In genomic region chr4:123000130-123000529, GRCm38 (mm10) we compare ENCODE assay signal across 14 mouse cellular contexts. TPM values are rescaled to one million over a fixed set of nuclear protein-coding genes. Genes with fewer than 3 reads are reported as not detected.
DNase-seq lines count a peak whose midpoint lies in the region; ATAC-seq and TF ChIP-seq lines count a peak whose summit lies in the region.
"Had no signal": no experiment of that assay in that cellular context is flagged by ENCODE, and none has a peak within 500 bp of the region (broad histone marks: within the 10 kb centered on the region; RNA-seq: fewer than 3 reads in every experiment).

No protein-coding gene starts in this region.

- peaks cover 78% of the 10 kb centered on the region for H3K4me1 ChIP-seq in E14TG2a.4 (replicated peaks; ENCODE audit: low read depth, low read length)
- peaks cover 59% of the 10 kb centered on the region for H3K4me1 ChIP-seq in forebrain, embryonic 12.5 days
- peaks cover 55% of the 10 kb centered on the region for H3K4me1 ChIP-seq in hindbrain, embryonic 15.5 days (replicated peaks)
- H3K4me1 ChIP-seq in midbrain, embryonic 15.5 days = peaks cover 48% of the 10 kb centered on the region

- H3K36me3 ChIP-seq in E14TG2a.4 (ENCODE audit: insufficient read depth, low read length) = 0 out of 2 replicates have a peak, but pooled peaks cover 3% of the 10 kb centered on the region
- H3K36me3 ChIP-seq in forebrain, embryonic 12.5 days (replicated peaks) = peaks cover 27% of the 10 kb centered on the region
- H3K36me3 ChIP-seq in hindbrain, embryonic 15.5 days = peaks cover 14% of the 10 kb centered on the region; the same call in 1 of the 2 replicates
- peaks cover 8% of the 10 kb centered on the region for H3K36me3 ChIP-seq in midbrain, embryonic 15.5 days (replicated peaks)

- peak overlapping the region; percentile 55; the same call in 1 of the 2 replicates for H3K9ac ChIP-seq in forebrain, embryonic 12.5 days
- 0 out of 2 replicates have a peak overlapping the region, but pooled peaks have one; percentile 50 for H3K9ac ChIP-seq in hindbrain, embryonic 15.5 days
- peak overlapping the region; percentile 47; the same call in 1 of the 2 replicates for H3K9ac ChIP-seq in midbrain, embryonic 15.5 days

- H3K9me3 ChIP-seq in E14TG2a.4 (ENCODE audit: low read length) = no peaks in the 10 kb centered on the region
- H3K9me3 ChIP-seq in forebrain, embryonic 12.5 days = no peaks in the 10 kb centered on the region
- H3K9me3 ChIP-seq in hindbrain, embryonic 15.5 days = no peaks in the 10 kb centered on the region
- H3K9me3 ChIP-seq in midbrain, embryonic 15.5 days = no peaks in the 10 kb centered on the region

- H3K27me3 ChIP-seq in E14TG2a.4 (ENCODE audit: insufficient read depth, low read length) = peaks cover 44% of the 10 kb centered on the region
- H3K27me3 ChIP-seq in forebrain, embryonic 12.5 days = no peaks in the 10 kb centered on the region
- no peaks in the 10 kb centered on the region for H3K27me3 ChIP-seq in hindbrain, embryonic 15.5 days
- no peaks in the 10 kb centered on the region for H3K27me3 ChIP-seq in midbrain, embryonic 15.5 days (replicated peaks)

- 35% methylated on average over 14 of the region's 14 CpGs for WGBS in forebrain, embryonic 12.5 days
- WGBS in hindbrain, embryonic 15.5 days = 21% methylated on average over 14 of the region's 14 CpGs
- WGBS in midbrain, embryonic 15.5 days = 24% methylated on average over 14 of the region's 14 CpGs

- H3K4me2 ChIP-seq in forebrain, embryonic 12.5 days = peak overlapping the region; percentile 86
- peak overlapping the region; percentile 91 for H3K4me2 ChIP-seq in hindbrain, embryonic 15.5 days
- peak overlapping the region; percentile 72 for H3K4me2 ChIP-seq in midbrain, embryonic 15.5 days
- H3K4me2 ChIP-seq: liver, embryonic 11.5 days had no signal

- TF ChIP-seq CTCF in E14TG2a.4 (conservative IDR thresholded peaks at IDR 0.05; ENCODE audit: low read length) = no peak

- no peak for ATAC-seq in forebrain, embryonic 12.5 days (ENCODE audit: low FRiP score)
- ATAC-seq in hindbrain, embryonic 15.5 days (ENCODE audit: low FRiP score, low read depth) = no peak
- ATAC-seq in midbrain, embryonic 15.5 days (replicated peaks) = no peak
- ATAC-seq in megakaryocyte-erythroid progenitor cell, adult 5-6 weeks (replicated peaks; ENCODE audit: low FRiP score, low TSS enrichment, poor library complexity, severe bottlenecking) = no peak

- DNase-seq in frontal cortex, postnatal 36 days (ENCODE audit: low spot score in 2 of 2) = no peak
- no peak for DNase-seq in adrenal gland, postnatal 14 days
- no peak for DNase-seq in right cerebral cortex, postnatal 4 days
- DNase-seq: cerebellum, adult 11-12 months; heart, postnatal 36 days; kidney, adult 18-20 months had no signal

- peak overlapping the region; percentile 91 for H3K27ac ChIP-seq in forebrain, embryonic 12.5 days
- peak overlapping the region; percentile 87 for H3K27ac ChIP-seq in hindbrain, embryonic 15.5 days (replicated peaks)
- H3K27ac ChIP-seq in midbrain, embryonic 15.5 days = peak overlapping the region; percentile 96
- H3K27ac ChIP-seq: left cerebral cortex, adult 2 months had no signal

- peak overlapping the region; percentile 62 for H3K4me3 ChIP-seq in E14TG2a.4 (replicated peaks; ENCODE audit: low read length)
- peak overlapping the region; percentile 88 for H3K4me3 ChIP-seq in forebrain, embryonic 12.5 days (replicated peaks)
- H3K4me3 ChIP-seq in hindbrain, embryonic 15.5 days = peak overlapping the region; percentile 86; the same call in 1 of the 2 replicates
- H3K4me3 ChIP-seq in midbrain, embryonic 15.5 days = peak overlapping the region; percentile 88
- H3K4me3 ChIP-seq: left cerebral cortex, adult 2 months had no signal

RNA-seq across cellular contexts. Expression of gene Mycl, which starts 4.7 kb away (rescaled TPM):
- 84.0 and 84.3 TPM in 2 replicates for polyA plus RNA-seq in forebrain, embryonic 12.5 days (2016; fragmentation: Nextera tagmentation; extraction: Ambion mirVana)
- polyA plus RNA-seq in hindbrain, embryonic 15.5 days (2015; fragmentation: Nextera tagmentation; extraction: Ambion mirVana) = 63.0 and 66.3 TPM in 2 replicates
- polyA plus RNA-seq in midbrain, embryonic 15.5 days (2015; fragmentation: Nextera tagmentation; extraction: Ambion mirVana) = 83.1 and 86.7 TPM in 2 replicates
- 2.3 and 3.5 TPM in 2 replicates for total RNA-seq in adrenal gland, postnatal 14 days (2021)
- not detected in 2 replicates for total RNA-seq in megakaryocyte-erythroid progenitor cell, adult 5-6 weeks (2014; fragmentation: Nextera tagmentation)
- total RNA-seq in megakaryocyte-erythroid progenitor cell, adult 5-6 weeks (2017) = 0.50 and 5.4 TPM in 2 replicates

RNA-seq across cellular contexts. Expression of gene Trit1, which starts 16.3 kb away (rescaled TPM):
- polyA plus RNA-seq in forebrain, embryonic 12.5 days (2016; fragmentation: Nextera tagmentation; extraction: Ambion mirVana) = 29.3 and 29.7 TPM in 2 replicates
- polyA plus RNA-seq in hindbrain, embryonic 15.5 days (2015; fragmentation: Nextera tagmentation; extraction: Ambion mirVana) = 21.6 and 21.7 TPM in 2 replicates
- polyA plus RNA-seq in midbrain, embryonic 15.5 days (2015; fragmentation: Nextera tagmentation; extraction: Ambion mirVana) = 25.3 and 25.8 TPM in 2 replicates
- total RNA-seq in adrenal gland, postnatal 14 days (2021) = 19.0 and 25.7 TPM in 2 replicates
- 10.8 and 23.3 TPM in 2 replicates for total RNA-seq in megakaryocyte-erythroid progenitor cell, adult 5-6 weeks (2014; fragmentation: Nextera tagmentation)
- total RNA-seq in megakaryocyte-erythroid progenitor cell, adult 5-6 weeks (2017) = 12.3 and 24.8 TPM in 2 replicates

RNA-seq across cellular contexts. Expression of gene Mfsd2a, which starts 39.1 kb away (rescaled TPM):
- polyA plus RNA-seq in forebrain, embryonic 12.5 days (2016; fragmentation: Nextera tagmentation; extraction: Ambion mirVana) = 21.7 TPM in 2 replicates
- polyA plus RNA-seq in hindbrain, embryonic 15.5 days (2015; fragmentation: Nextera tagmentation; extraction: Ambion mirVana) = 28.8 and 32.3 TPM in 2 replicates
- 33.4 and 36.0 TPM in 2 replicates for polyA plus RNA-seq in midbrain, embryonic 15.5 days (2015; fragmentation: Nextera tagmentation; extraction: Ambion mirVana)
- total RNA-seq in adrenal gland, postnatal 14 days (2021) = 2.7 and 5.7 TPM in 2 replicates
- total RNA-seq in megakaryocyte-erythroid progenitor cell, adult 5-6 weeks (2014; fragmentation: Nextera tagmentation) = not detected in 2 replicates
- total RNA-seq in megakaryocyte-erythroid progenitor cell, adult 5-6 weeks (2017) = not detected in 2 replicates
- total RNA-seq: monocyte, adult 5-6 weeks had no signal
